Mouse (Mus musculus) intestine, embryonic 16.5 days (tissue): ENCODE data around the gene Gabrg3. TPM values are rescaled to one million over a fixed set of nuclear protein-coding genes. Genes with fewer than 3 reads are reported as not detected.

Experiments
- ATAC-seq: fragments of 200-750 bp; cut with Nextera tagmentation; 2 replicates; pipeline ENCODE4 v1.8.0; 2017; ENCODE audit warnings: moderate TSS enrichment, moderate library complexity
- H3K27ac ChIP-seq: fragments of 300-500 bp; sonication (generic); 2 replicates; pipeline ENCODE4 v1.5.1; 2014; ENCODE audit warnings: mild to moderate bottlenecking, low read length
- H3K27me3 ChIP-seq: fragments of 300-500 bp; sonication (generic); replicated peaks from 2 replicates; pipeline ENCODE4 v1.6.1; 2014; ENCODE audit warnings: low read length, control low read depth, mixed read lengths; ENCODE audit not compliant: control insufficient read depth, insufficient read depth
- H3K36me3 ChIP-seq: fragments of 300-500 bp; sonication (generic); 2 replicates; pipeline ENCODE4 v1.6.1; 2014; ENCODE audit warnings: low read length, control low read depth; ENCODE audit not compliant: control insufficient read depth, insufficient read depth
- H3K4me1 ChIP-seq: fragments of 300-500 bp; sonication (generic); 2 replicates; pipeline ENCODE4 v1.6.1; 2014; ENCODE audit warnings: low read length, control low read depth, mixed read lengths; ENCODE audit not compliant: control insufficient read depth, insufficient read depth
- H3K4me2 ChIP-seq: fragments of 300-500 bp; sonication (generic); 2 replicates; pipeline ENCODE4 v1.6.1; 2014; ENCODE audit warnings: low read depth, low read length, control low read depth
- H3K4me3 ChIP-seq: fragments of 300-500 bp; sonication (generic); 2 replicates; pipeline ENCODE4 v1.5.1; 2014; ENCODE audit warnings: mild to moderate bottlenecking, low read length
- H3K9ac ChIP-seq: fragments of 300-500 bp; sonication (generic); 2 replicates; pipeline ENCODE4 v1.6.1; 2014; ENCODE audit warnings: low read depth, low read length
- H3K9me3 ChIP-seq: fragments of 300-500 bp; sonication (generic); 2 replicates; pipeline ENCODE4 v1.6.1; 2016; ENCODE audit warnings: low read length, control low read depth; ENCODE audit not compliant: control insufficient read depth
- WGBS: fragments of 180-500 bp; shearing (Covaris S2); extraction: QIAGEN DNeasy Blood & Tissue Kit; methylation state at CpG from one replicate; pipeline ENCODE4 v1.1.7; 2014; 5-methylcytosine and 5-hydroxymethylcytosine counted together
- polyA plus RNA-seq: library from polyadenylated mRNA; unstranded; fragments of >200 nt; fragmentation: Nextera tagmentation; extraction: Ambion mirVana; gene quantifications from 2 replicates; pipeline ENCODE4 v1.2.1, GENCODE M21; 2015

Gene Gabrg3
- polyA plus RNA-seq, 1 experiment from 2014 or later, result 0.59 TPM

GRCm38 (mm10) chr7:57330240-57330639, 56.7 kb downstream of the Gabrg3 start:
- Histone ChIP-seq H3K27ac (no peak overlapping the region), H3K9ac (no peak overlapping the region), H3K36me3 (no peaks in the 10 kb centered on the region), H3K4me3 (no peak overlapping the region), H3K4me1 (no peaks in the 10 kb centered on the region), H3K9me3 (no peaks in the 10 kb centered on the region), H3K4me2 (no peak overlapping the region), H3K27me3 (no peaks in the 10 kb centered on the region)
- WGBS, result 79% methylated on average over 4 of the region's 4 CpGs
- no peak for ATAC-seq

- 54% methylated on average over 3 of the region's 3 CpGs for WGBS
- Histone ChIP-seq H3K9ac (no peak overlapping the region), H3K36me3 (no peaks in the 10 kb centered on the region), H3K4me2 (no peak overlapping the region), H3K4me3 (no peak overlapping the region), H3K27ac (no peak overlapping the region), H3K4me1 (no peaks in the 10 kb centered on the region), H3K27me3 (no peaks in the 10 kb centered on the region), H3K9me3 (no peaks in the 10 kb centered on the region)
- no peak for ATAC-seq
These were observed 62.5 kb downstream of the Gabrg3 start for GRCm38 (mm10) chr7:57324473-57324872.

- no peak overlapping the region for H3K4me2 ChIP-seq
- H3K27me3 ChIP-seq, result no peaks in the 10 kb centered on the region
- WGBS, result 79% methylated on average over 1 of the region's 1 CpGs
- ATAC-seq, result no peak
- H3K4me1 ChIP-seq, result no peaks in the 10 kb centered on the region
- H3K4me3 ChIP-seq, result no peak overlapping the region
- no peaks in the 10 kb centered on the region for H3K9me3 ChIP-seq
- no peaks in the 10 kb centered on the region for H3K36me3 ChIP-seq
- no peak overlapping the region for H3K27ac ChIP-seq
- H3K9ac ChIP-seq, result no peak overlapping the region
These were observed 64.9 kb downstream of the Gabrg3 start for GRCm38 (mm10) chr7:57322086-57322485.

GRCm38 (mm10) chr7:57314971-57315370, 72.0 kb downstream of the Gabrg3 start:
- H3K9me3 ChIP-seq, result no peaks in the 10 kb centered on the region
- no peaks in the 10 kb centered on the region for H3K4me1 ChIP-seq
- ATAC-seq, result no peak

GRCm38 (mm10) chr7:57312018-57312417, 75.0 kb downstream of the Gabrg3 start:
- Histone ChIP-seq H3K36me3 (no peaks in the 10 kb centered on the region), H3K9ac (no peak overlapping the region), H3K9me3 (no peaks in the 10 kb centered on the region), H3K4me3 (no peak overlapping the region), H3K4me1 (no peaks in the 10 kb centered on the region), H3K27ac (no peak overlapping the region), H3K27me3 (no peaks in the 10 kb centered on the region), H3K4me2 (no peak overlapping the region)
- ATAC-seq, result no peak
- 81% methylated on average over 2 of the region's 2 CpGs for WGBS

More at GRCm38 (mm10) chr7:57314971-57315370, 72.0 kb downstream of the Gabrg3 start:
- no peak overlapping the region for H3K4me2 ChIP-seq
- H3K9ac ChIP-seq, result no peak overlapping the region
- 82% methylated on average over 1 of the region's 1 CpGs for WGBS
- H3K4me3 ChIP-seq, result no peak overlapping the region
- H3K27ac ChIP-seq, result no peak overlapping the region
- no peaks in the 10 kb centered on the region for H3K27me3 ChIP-seq
- H3K36me3 ChIP-seq, result no peaks in the 10 kb centered on the region

GRCm38 (mm10) chr7:57307337-57307736, 79.7 kb downstream of the Gabrg3 start:
- Histone ChIP-seq H3K4me1 (no peaks in the 10 kb centered on the region), H3K4me2 (no peak overlapping the region), H3K9ac (no peak overlapping the region), H3K27ac (no peak overlapping the region), H3K27me3 (no peaks in the 10 kb centered on the region), H3K36me3 (no peaks in the 10 kb centered on the region), H3K9me3 (no peaks in the 10 kb centered on the region), H3K4me3 (no peak overlapping the region)
- no peak for ATAC-seq
- WGBS, result 46% methylated on average over 1 of the region's 1 CpGs

GRCm38 (mm10) chr7:57296639-57297038, 90.3 kb downstream of the Gabrg3 start:
- WGBS, result 79% methylated on average over 3 of the region's 3 CpGs
- ATAC-seq, result no peak
- no peaks in the 10 kb centered on the region for H3K36me3 ChIP-seq

GRCm38 (mm10) chr7:57294127-57294526, 92.9 kb downstream of the Gabrg3 start:
- no peaks in the 10 kb centered on the region for H3K36me3 ChIP-seq
- H3K4me2 ChIP-seq, result no peak overlapping the region
- WGBS, result 76% methylated on average over 1 of the region's 1 CpGs
- H3K9ac ChIP-seq, result no peak overlapping the region
- no peaks in the 10 kb centered on the region for H3K9me3 ChIP-seq
- no peaks in the 10 kb centered on the region for H3K4me1 ChIP-seq
- no peaks in the 10 kb centered on the region for H3K27me3 ChIP-seq
- no peak overlapping the region for H3K27ac ChIP-seq
- no peak for ATAC-seq
- no peak overlapping the region for H3K4me3 ChIP-seq

More at GRCm38 (mm10) chr7:57296639-57297038, 90.3 kb downstream of the Gabrg3 start:
- H3K9me3 ChIP-seq, result no peaks in the 10 kb centered on the region
- H3K4me3 ChIP-seq, result no peak overlapping the region
- H3K27me3 ChIP-seq, result no peaks in the 10 kb centered on the region
- no peak overlapping the region for H3K27ac ChIP-seq
- H3K4me2 ChIP-seq, result no peak overlapping the region
- H3K4me1 ChIP-seq, result no peaks in the 10 kb centered on the region
- no peak overlapping the region for H3K9ac ChIP-seq

GRCm38 (mm10) chr7:57293564-57293963, 93.4 kb downstream of the Gabrg3 start:
- Histone ChIP-seq H3K4me3 (no peak overlapping the region), H3K36me3 (no peaks in the 10 kb centered on the region), H3K9me3 (no peaks in the 10 kb centered on the region), H3K4me2 (no peak overlapping the region), H3K27me3 (no peaks in the 10 kb centered on the region), H3K9ac (no peak overlapping the region), H3K4me1 (no peaks in the 10 kb centered on the region), H3K27ac (no peak overlapping the region)
- ATAC-seq, result no peak
- 79% methylated on average over 6 of the region's 6 CpGs for WGBS

- H3K4me2 ChIP-seq, result no peak overlapping the region
- WGBS, result 81% methylated on average over 6 of the region's 6 CpGs
These were observed 103.8 kb downstream of the Gabrg3 start for GRCm38 (mm10) chr7:57283186-57283585.

More at GRCm38 (mm10) chr7:57283186-57283585, 103.8 kb downstream of the Gabrg3 start:
- no peaks in the 10 kb centered on the region for H3K4me1 ChIP-seq
- ATAC-seq, result no peak
- H3K9ac ChIP-seq, result no peak overlapping the region
- no peaks in the 10 kb centered on the region for H3K27me3 ChIP-seq
- no peaks in the 10 kb centered on the region for H3K9me3 ChIP-seq
- no peak overlapping the region for H3K4me3 ChIP-seq
- no peak overlapping the region for H3K27ac ChIP-seq
- no peaks in the 10 kb centered on the region for H3K36me3 ChIP-seq
